Mouse (Mus musculus) kidney, embryonic 16.5 days (tissue): ENCODE results near the gene Psmb10. TPM values are rescaled to one million over a fixed set of nuclear protein-coding genes. Genes with fewer than 3 reads are reported as not detected.

Source experiments
- ATAC-seq: fragments of 200-750 bp; cut with Nextera tagmentation; 2 replicates; pipeline ENCODE4 v1.8.0; 2017; ENCODE audit warnings: moderate TSS enrichment; ENCODE audit not compliant: low FRiP score, low TSS enrichment
- H3K27ac ChIP-seq: fragments of 300-500 bp; sonication (generic); 2 replicates; pipeline ENCODE4 v1.5.1; 2014; ENCODE audit warnings: low read length
- H3K27me3 ChIP-seq: fragments of 300-500 bp; sonication (generic); 2 replicates; pipeline ENCODE4 v1.6.1; 2014; ENCODE audit warnings: low read length, control low read depth, mixed read lengths; ENCODE audit not compliant: insufficient read depth
- H3K36me3 ChIP-seq: fragments of 300-500 bp; sonication (generic); 2 replicates; pipeline ENCODE4 v1.6.1; 2014; ENCODE audit warnings: low read length, control low read depth, mixed read lengths; ENCODE audit not compliant: insufficient read depth
- H3K4me1 ChIP-seq: fragments of 300-500 bp; sonication (generic); 2 replicates; pipeline ENCODE4 v1.6.1; 2014; ENCODE audit warnings: low read length, control low read depth, mixed read lengths; ENCODE audit not compliant: insufficient read depth
- H3K4me2 ChIP-seq: fragments of 300-500 bp; sonication (generic); replicated peaks from 2 replicates; pipeline ENCODE4 v1.6.1; 2014; ENCODE audit warnings: low read depth, low read length
- H3K4me3 ChIP-seq: fragments of 300-500 bp; sonication (generic); 2 replicates; pipeline ENCODE4 v1.5.1; 2014; ENCODE audit warnings: mild to moderate bottlenecking, low read length
- H3K9ac ChIP-seq: fragments of 300-500 bp; sonication (generic); replicated peaks from 2 replicates; pipeline ENCODE4 v1.6.1; 2014; ENCODE audit warnings: low read length
- H3K9me3 ChIP-seq: fragments of 300-500 bp; sonication (generic); 2 replicates; pipeline ENCODE4 v1.6.1; 2016; ENCODE audit warnings: low read length, control low read depth
- WGBS: fragments of 180-500 bp; shearing (Covaris S2); extraction: QIAGEN DNeasy Blood & Tissue Kit; methylation state at CpG from one replicate; pipeline ENCODE4 v1.1.7; 2014; 5-methylcytosine and 5-hydroxymethylcytosine counted together
- polyA plus RNA-seq: library from polyadenylated mRNA; unstranded; fragments of >200 nt; fragmentation: Nextera tagmentation; extraction: Ambion mirVana; gene quantifications from 2 replicates; pipeline ENCODE4 v1.2.1, GENCODE M21; 2015

The Psmb10 gene
- polyA plus RNA-seq, 1 experiment from 2014 or later: 46.5 TPM

DNA sequence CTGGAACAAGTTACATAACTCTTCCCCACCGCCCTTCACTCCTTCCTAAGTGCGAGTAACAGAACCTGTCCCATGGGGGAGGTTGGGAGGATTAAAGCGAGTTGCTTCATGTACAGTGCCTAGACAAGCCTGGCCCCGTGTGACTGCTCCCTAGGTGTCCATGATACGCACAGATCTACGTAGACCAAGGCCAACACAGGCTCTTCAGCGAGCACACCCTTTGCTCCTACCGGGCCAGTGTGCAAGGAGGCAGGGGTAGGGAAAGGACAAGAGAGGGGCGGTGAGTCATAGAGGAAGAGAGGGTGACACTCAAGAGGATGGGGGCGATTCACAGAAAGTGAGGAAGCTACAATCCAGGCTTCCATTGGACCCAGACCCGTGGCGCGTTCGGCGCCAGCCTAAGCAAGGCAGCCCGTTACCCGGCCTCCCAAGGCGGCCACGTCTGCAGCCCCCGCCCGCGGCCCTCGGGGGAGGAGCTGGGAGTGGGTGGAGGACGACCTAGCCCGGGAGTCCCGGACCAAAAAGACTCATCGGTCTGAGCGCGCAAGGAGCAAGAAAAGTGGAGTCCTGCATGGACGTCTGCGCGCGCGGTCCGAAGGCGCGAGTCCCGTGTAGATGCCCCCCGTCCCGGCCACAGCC lies 27.1 kb upstream of the Psmb10 start:
- H3K27me3 ChIP-seq: no peaks in the 10 kb centered on the region
- H3K27ac ChIP-seq: peak overlapping the region; percentile 91
- no peaks in the 10 kb centered on the region for H3K9me3 ChIP-seq
- peaks cover 32% of the 10 kb centered on the region for H3K4me1 ChIP-seq
- ATAC-seq: peak; percentile 75
- peak overlapping the region; percentile 77 for H3K4me3 ChIP-seq
- WGBS: 1% methylated on average over 38 of the region's 40 CpGs
- peak overlapping the region; percentile 86 for H3K9ac ChIP-seq
- peak overlapping the region; percentile 70 for H3K4me2 ChIP-seq
- no peaks in the 10 kb centered on the region for H3K36me3 ChIP-seq

GRCm38 (mm10) chr8:105964506-105965265 lies 26.4 kb upstream of the Psmb10 start:
- 56% methylated on average over 12 of the region's 12 CpGs for WGBS
- H3K27me3 ChIP-seq: no peaks in the 10 kb centered on the region
- no peak overlapping the region for H3K27ac ChIP-seq
- H3K9ac ChIP-seq: peak overlapping the region; percentile 86
- ATAC-seq: no peak
- peak overlapping the region; percentile 70 for H3K4me2 ChIP-seq
- no peaks in the 10 kb centered on the region for H3K9me3 ChIP-seq
- H3K4me1 ChIP-seq: peaks cover 32% of the 10 kb centered on the region
- H3K4me3 ChIP-seq: peak overlapping the region; percentile 77
- H3K36me3 ChIP-seq: no peaks in the 10 kb centered on the region

- Histone ChIP-seq H3K9ac (no peak overlapping the region), H3K27me3 (no peaks in the 10 kb centered on the region), H3K36me3 (peaks cover 7% of the 10 kb centered on the region; the same call in 1 of the 2 replicates), H3K27ac (no peak overlapping the region), H3K9me3 (no peaks in the 10 kb centered on the region), H3K4me2 (no peak overlapping the region), H3K4me1 (peaks cover 25% of the 10 kb centered on the region), H3K4me3 (no peak overlapping the region)
- 90% methylated on average over 10 of the region's 10 CpGs for WGBS
- no peak for ATAC-seq
Observed at GRCm38 (mm10) chr8:105961536-105961935, 23.3 kb upstream of the Psmb10 start.

GRCm38 (mm10) chr8:105961101-105961500 lies 22.9 kb upstream of the Psmb10 start:
- H3K27ac ChIP-seq: no peak overlapping the region
- no peak overlapping the region for H3K4me2 ChIP-seq
- H3K4me1 ChIP-seq: peaks cover 21% of the 10 kb centered on the region
- peaks cover 7% of the 10 kb centered on the region; the same call in 1 of the 2 replicates for H3K36me3 ChIP-seq
- no peaks in the 10 kb centered on the region for H3K27me3 ChIP-seq
- H3K4me3 ChIP-seq: no peak overlapping the region
- 82% methylated on average over 14 of the region's 14 CpGs for WGBS
- H3K9ac ChIP-seq: no peak overlapping the region
- ATAC-seq: no peak
- H3K9me3 ChIP-seq: no peaks in the 10 kb centered on the region

GRCm38 (mm10) chr8:105959350-105959749 lies 21.1 kb upstream of the Psmb10 start:
- Histone ChIP-seq H3K27me3 (no peaks in the 10 kb centered on the region), H3K4me3 (no peak overlapping the region)
- no peak for ATAC-seq

DNA sequence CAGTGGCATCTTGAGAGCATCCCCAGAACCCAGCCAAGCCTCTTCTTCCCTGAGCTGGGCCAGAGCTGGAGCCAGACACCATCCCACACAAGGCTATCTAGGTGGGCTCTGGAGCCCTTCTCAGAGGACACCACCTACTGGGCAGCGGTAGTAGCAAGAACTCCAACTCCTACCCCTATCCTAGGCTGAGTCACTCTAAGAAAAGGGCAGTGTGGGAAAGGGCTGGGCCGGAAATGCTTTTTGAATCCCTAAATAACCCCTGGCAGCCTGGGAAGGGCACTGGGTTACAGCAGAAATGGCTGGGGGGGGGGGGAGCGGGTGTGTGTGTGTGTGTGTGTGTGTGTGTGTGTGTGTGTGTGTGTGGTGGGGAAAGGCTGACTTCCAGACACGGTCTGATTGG lies 19.6 kb upstream of the Psmb10 start:
- Histone ChIP-seq H3K27me3 (no peaks in the 10 kb centered on the region), H3K9ac (no peak overlapping the region), H3K4me1 (0 out of 2 replicates have a peak, but pooled peaks cover 2% of the 10 kb centered on the region), H3K4me3 (no peak overlapping the region), H3K36me3 (peaks cover 24% of the 10 kb centered on the region), H3K9me3 (no peaks in the 10 kb centered on the region), H3K4me2 (no peak overlapping the region), H3K27ac (no peak overlapping the region)
- ATAC-seq: no peak
- WGBS: 61% methylated on average over 3 of the region's 4 CpGs

More at GRCm38 (mm10) chr8:105959350-105959749, 21.1 kb upstream of the Psmb10 start:
- Histone ChIP-seq H3K27ac (no peak overlapping the region), H3K9me3 (no peaks in the 10 kb centered on the region), H3K36me3 (peaks cover 16% of the 10 kb centered on the region), H3K4me2 (no peak overlapping the region), H3K4me1 (0 out of 2 replicates have a peak, but pooled peaks cover 10% of the 10 kb centered on the region), H3K9ac (no peak overlapping the region)
- 80% methylated on average over 7 of the region's 7 CpGs for WGBS

DNA sequence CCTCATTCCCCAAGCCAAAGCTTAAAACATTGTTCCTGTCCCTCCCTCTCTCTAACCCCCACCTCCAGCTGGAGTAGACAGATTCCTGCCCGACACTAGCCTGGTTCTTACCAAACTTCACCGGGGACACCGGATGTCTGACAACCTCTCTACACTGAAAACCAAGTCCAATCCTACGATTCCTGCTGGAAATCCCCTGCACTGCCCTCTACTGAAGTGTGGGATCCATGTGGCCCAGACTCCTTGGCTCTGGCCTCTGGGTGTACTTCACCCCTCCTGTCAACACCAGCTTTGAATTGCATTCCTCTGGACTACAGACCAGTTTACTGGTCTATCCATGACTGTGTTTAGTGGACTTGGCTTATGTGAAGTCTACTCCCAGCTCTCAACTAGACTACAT lies 18.3 kb upstream of the Psmb10 start:
- Histone ChIP-seq H3K4me3 (no peak overlapping the region), H3K27ac (no peak overlapping the region), H3K4me1 (peaks cover 1% of the 10 kb centered on the region; the same call in 1 of the 2 replicates), H3K27me3 (no peaks in the 10 kb centered on the region), H3K9me3 (no peaks in the 10 kb centered on the region), H3K36me3 (peaks cover 24% of the 10 kb centered on the region), H3K4me2 (no peak overlapping the region), H3K9ac (no peak overlapping the region)
- WGBS: 88% methylated on average over 4 of the region's 4 CpGs
- no peak for ATAC-seq

DNA sequence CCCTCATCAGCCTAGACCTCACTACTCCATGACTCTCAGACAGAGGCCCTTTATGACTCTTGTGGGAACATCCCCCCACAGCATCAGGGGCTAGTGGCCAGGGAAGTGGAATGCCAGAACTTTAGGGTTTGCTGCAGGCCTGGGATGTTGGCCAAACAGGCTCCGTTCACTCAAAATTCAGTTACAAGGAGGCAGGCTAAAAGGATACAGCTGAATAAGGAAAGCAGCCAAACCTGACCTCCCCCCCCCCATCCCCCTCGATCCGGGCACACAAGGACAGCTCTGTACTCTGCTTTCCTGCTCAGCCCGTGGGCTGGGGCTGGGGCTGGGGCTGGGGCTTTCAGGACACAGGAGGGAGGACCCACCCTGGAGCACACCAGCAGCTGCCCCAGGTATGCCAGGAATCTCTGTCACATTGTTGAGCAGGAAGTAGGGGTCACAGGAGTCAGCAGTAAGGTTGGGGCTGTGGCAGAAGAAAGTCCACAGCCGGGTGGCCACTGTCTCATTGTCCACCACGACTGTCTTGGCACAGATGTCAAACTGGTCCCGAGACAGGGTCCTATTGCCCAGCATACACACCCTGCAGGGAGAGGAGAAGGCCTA lies 12.9 kb upstream of the Psmb10 start:
- no peak overlapping the region; the same call in 1 of the 2 replicates for H3K27ac ChIP-seq
- WGBS: 39% methylated on average over 7 of the region's 7 CpGs

GRCm38 (mm10) chr8:105949350-105949749 lies 11.1 kb upstream of the Psmb10 start:
- peaks cover 49% of the 10 kb centered on the region for H3K36me3 ChIP-seq
- H3K9ac ChIP-seq: no peak overlapping the region
- no peaks in the 10 kb centered on the region for H3K9me3 ChIP-seq
- no peak overlapping the region for H3K27ac ChIP-seq
- H3K4me1 ChIP-seq: peaks cover 12% of the 10 kb centered on the region
- 47% methylated on average over 10 of the region's 10 CpGs for WGBS
- H3K4me3 ChIP-seq: no peak overlapping the region
- no peaks in the 10 kb centered on the region for H3K27me3 ChIP-seq
- H3K4me2 ChIP-seq: no peak overlapping the region
- ATAC-seq: no peak; the same call in 1 of the 2 replicates

More for the DNA sequence above, 12.9 kb upstream of the Psmb10 start:
- peak; percentile 58; the same call in 1 of the 2 replicates for ATAC-seq
- Histone ChIP-seq H3K4me3 (no peak overlapping the region), H3K36me3 (peaks cover 44% of the 10 kb centered on the region), H3K4me1 (peaks cover 12% of the 10 kb centered on the region), H3K9me3 (no peaks in the 10 kb centered on the region), H3K27me3 (no peaks in the 10 kb centered on the region), H3K4me2 (no peak overlapping the region), H3K9ac (no peak overlapping the region)
